Mouse (Mus musculus) heart, adult 11 months (tissue): Measurements from ENCODE around the gene Trpv6.

Experiments used
- DNase-seq: peaks from one replicate; pipeline ENCODE4 v3.0.0; 2022

The Trpv6 gene

GRCm38 (mm10) chr6:41636178-41636577 lies at the start of gene Trpv6:
Gene Trpv6 (minus strand): TSS chr6:41636405.
- no peak for DNase-seq

- DNase-seq, result no peak
Observed at GRCm38 (mm10) chr6:41685596-41685995, 49.4 kb upstream of the Trpv6 start.

GRCm38 (mm10) chr6:41684911-41685310 lies 48.7 kb upstream of the Trpv6 start:
- peak; percentile 70 for DNase-seq

GRCm38 (mm10) chr6:41684131-41684530 lies 47.9 kb upstream of the Trpv6 start, which contains the start of gene Llcfc1:
Gene Llcfc1 (plus strand): TSS chr6:41684431.
- peak; percentile 42 for DNase-seq

GRCm38 (mm10) chr6:41681656-41682055 lies 45.5 kb upstream of the Trpv6 start:
- DNase-seq, result peak; percentile 43

GRCm38 (mm10) chr6:41680669-41681068 lies 44.5 kb upstream of the Trpv6 start, which contains the start of gene Trpv5:
Gene Trpv5 (minus strand): TSS chr6:41680769.
- peak; percentile 59 for DNase-seq

GRCm38 (mm10) chr6:41676530-41676929 lies 40.3 kb upstream of the Trpv6 start:
- no peak for DNase-seq

GRCm38 (mm10) chr6:41662320-41662719 lies 26.1 kb upstream of the Trpv6 start:
- no peak for DNase-seq

GRCm38 (mm10) chr6:41658487-41658886 lies 22.3 kb upstream of the Trpv6 start:
- no peak for DNase-seq

GRCm38 (mm10) chr6:41654648-41655047 lies 18.4 kb upstream of the Trpv6 start:
- no peak for DNase-seq

- DNase-seq, result no peak
Observed at GRCm38 (mm10) chr6:41653173-41653572, 17.0 kb upstream of the Trpv6 start.

GRCm38 (mm10) chr6:41646672-41647071 lies 10.5 kb upstream of the Trpv6 start:
- no peak for DNase-seq

GRCm38 (mm10) chr6:41646220-41646619 lies 10.0 kb upstream of the Trpv6 start:
- no peak for DNase-seq

- DNase-seq, result no peak
Observed at GRCm38 (mm10) chr6:41643227-41643626, 7.0 kb upstream of the Trpv6 start.

GRCm38 (mm10) chr6:41642765-41643164 lies 6.6 kb upstream of the Trpv6 start:
- no peak for DNase-seq

- peak; percentile 83 for DNase-seq
Observed at GRCm38 (mm10) chr6:41641173-41641866, 5.1 kb upstream of the Trpv6 start.

- no peak for DNase-seq
Observed at GRCm38 (mm10) chr6:41640449-41640848, 4.2 kb upstream of the Trpv6 start.

- no peak for DNase-seq
Observed at GRCm38 (mm10) chr6:41637927-41638506, 1.8 kb upstream of the Trpv6 start.

GRCm38 (mm10) chr6:41637393-41637792 lies 1.2 kb upstream of the Trpv6 start:
- no peak for DNase-seq

- DNase-seq, result no peak
Observed at GRCm38 (mm10) chr6:41635211-41635610, 994 bp downstream of the Trpv6 start.

GRCm38 (mm10) chr6:41631549-41631948 lies 4.7 kb downstream of the Trpv6 start:
- DNase-seq, result no peak

- DNase-seq, result no peak
Observed at GRCm38 (mm10) chr6:41630791-41631190, 5.4 kb downstream of the Trpv6 start.

GRCm38 (mm10) chr6:41628180-41628579 lies 8.0 kb downstream of the Trpv6 start:
- no peak for DNase-seq

- peak; percentile 81 for DNase-seq
Observed at GRCm38 (mm10) chr6:41622661-41623060, 13.5 kb downstream of the Trpv6 start.
